Mouse (Mus musculus): Measurements from ENCODE around the gene Nelfa.
"Not testable (repeated sequence)": the region's sequence is repeated elsewhere in the genome, so short reads cannot be mapped to it uniquely, and the experiment has no call there.

The Nelfa gene

DNA sequence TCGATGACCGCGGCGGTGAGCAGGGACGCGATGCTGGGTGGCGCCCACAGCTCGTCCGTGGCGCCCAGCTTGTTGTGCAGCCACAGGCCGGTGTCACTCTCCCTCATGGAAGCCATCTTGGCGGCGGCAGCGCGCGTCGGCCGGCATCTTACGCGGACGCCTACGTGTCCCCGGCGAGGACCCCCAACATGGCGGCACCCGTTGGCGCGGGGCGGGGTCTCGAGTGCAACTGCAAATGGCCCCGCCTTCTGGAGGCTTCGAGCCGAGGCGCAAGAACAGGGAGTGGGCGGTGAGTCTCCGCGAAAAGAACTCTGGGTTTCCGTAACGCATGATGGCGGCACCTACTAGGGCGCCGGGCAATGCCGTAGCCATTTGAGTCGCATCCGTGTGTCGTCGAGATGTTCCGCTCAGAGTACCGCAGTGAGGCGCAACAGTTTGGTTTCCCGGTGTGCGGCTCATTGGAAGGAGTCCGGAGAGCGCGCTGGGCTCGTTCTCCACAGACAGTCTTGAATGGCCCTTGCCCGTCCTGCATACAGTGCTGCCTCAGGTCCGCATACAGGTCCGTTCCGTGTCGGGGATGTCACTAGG, at the start of gene Nelfa:
Nelfa (minus strand) TSS at position 294 of the 588 bp plus-strand sequence.
- peak; percentile 98 for DNase-seq (ENCODE audit: low spot score)

GRCm38 (mm10) chr5:33983309-33984121, 47.3 kb upstream of the Nelfa start, which contains the start of gene Gm1673:
Gm1673 (plus strand) TSS chr5:33983433.
- DNase-seq (ENCODE audit: low spot score): peak; percentile 95

- DNase-seq (ENCODE audit: low spot score): peak; percentile 52
These were observed 46.6 kb upstream of the Nelfa start for GRCm38 (mm10) chr5:33982731-33983259.

DNA sequence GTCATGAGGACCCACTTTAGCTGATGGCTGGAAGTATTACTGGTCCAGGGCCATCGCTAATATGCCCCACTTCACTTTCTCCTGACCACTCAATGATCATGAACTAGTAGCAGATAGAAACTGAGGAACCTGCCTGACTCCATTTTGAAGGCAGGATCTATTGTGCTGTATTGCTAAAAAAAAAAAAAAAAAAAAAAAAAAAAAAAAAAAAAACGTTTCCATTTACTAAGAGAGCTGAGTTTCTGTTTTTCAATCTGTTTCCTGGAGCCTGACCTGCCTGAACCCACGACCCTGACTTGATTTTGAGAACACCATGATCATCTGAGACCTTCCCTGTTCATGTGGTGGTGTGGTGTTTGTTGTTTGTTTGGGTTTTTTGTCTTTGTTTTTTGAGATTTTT, 40.1 kb upstream of the Nelfa start:
- no peak for DNase-seq (ENCODE audit: low spot score)

DNA sequence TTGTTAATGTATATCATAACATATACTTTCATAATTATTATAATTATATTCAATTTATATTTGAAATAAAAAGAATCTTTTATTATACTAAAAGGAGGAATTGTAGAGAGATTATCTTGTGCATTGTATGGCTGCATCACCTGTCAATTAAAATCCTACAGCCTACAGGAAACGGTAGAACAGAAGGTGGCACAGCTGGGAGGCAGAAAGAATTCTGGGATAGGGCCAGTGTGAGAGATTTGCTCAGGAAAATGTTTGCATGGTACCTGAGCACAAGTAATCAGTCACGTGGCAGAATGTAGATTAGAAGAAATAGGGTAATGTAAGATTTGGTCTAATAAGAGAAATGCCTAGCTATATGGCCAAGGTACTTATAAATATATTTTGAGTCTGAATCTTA, 38.5 kb upstream of the Nelfa start:
- DNase-seq (ENCODE audit: low spot score): no peak

DNA sequence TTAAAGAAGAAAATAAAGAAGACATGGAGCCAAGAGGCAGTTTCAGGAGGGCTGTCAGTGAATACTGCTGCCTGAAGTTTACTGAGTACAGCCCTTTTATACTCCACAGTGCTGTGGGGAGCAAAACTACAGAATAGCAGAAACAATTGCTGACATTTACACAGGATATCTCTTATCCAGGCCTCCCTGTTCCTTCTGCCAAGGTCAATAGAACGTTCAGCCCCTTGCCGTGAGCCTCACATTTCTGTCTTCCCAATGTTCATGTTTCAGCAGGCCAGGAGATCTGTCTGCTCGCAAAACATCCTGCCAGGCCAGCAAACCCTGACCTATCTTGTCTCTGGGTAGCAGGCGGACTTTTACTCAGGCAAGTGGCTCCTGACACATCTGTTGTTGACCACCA, 23.2 kb upstream of the Nelfa start:
- DNase-seq (ENCODE audit: low spot score): no peak

DNA sequence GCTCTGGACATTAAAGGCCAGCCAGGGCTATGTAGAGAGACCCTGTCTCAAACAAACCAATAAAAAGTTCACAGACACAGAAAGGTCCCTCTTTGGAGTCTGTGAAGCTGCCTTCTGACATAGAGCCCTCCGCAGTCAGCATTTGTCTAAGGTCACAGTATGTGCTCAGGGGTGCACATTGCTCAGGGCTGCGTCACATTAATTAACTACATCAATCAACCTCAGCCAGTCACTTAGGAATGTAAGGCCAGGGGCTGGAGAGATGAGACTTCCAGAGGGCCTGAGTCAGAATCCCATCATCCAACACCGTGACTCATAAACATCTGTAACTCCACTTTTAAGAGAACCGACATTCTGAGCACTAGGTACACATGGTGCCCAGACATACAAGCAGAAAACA, 19.7 kb upstream of the Nelfa start:
- no peak for DNase-seq (ENCODE audit: low spot score)

- peak; percentile 72 for DNase-seq (ENCODE audit: low spot score)
These were observed 18.1 kb upstream of the Nelfa start for GRCm38 (mm10) chr5:33954354-33954753.

GRCm38 (mm10) chr5:33953471-33954185, 17.4 kb upstream of the Nelfa start:
- DNase-seq (ENCODE audit: low spot score): no peak

GRCm38 (mm10) chr5:33948314-33948713, 12.1 kb upstream of the Nelfa start:
- DNase-seq (ENCODE audit: low spot score): no peak

DNA sequence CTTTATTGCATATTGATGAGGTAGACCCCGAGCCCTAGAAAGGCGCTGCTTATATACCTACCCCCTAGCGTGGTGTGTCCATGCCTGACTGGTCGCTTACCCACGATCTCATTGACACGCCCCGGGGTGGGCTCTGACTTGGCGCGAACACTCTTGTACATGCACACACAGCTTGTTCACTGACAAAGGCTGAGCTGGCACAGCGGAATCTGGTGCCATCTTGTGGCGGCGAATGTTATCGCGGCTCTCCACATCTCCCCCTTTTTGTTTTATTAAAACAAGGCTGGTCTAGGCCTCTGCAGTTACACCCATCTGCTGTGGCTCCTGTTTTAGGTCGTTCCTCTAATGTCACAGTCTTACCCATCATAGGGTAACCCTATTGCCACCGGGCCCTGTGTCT, 10.8 kb upstream of the Nelfa start:
- not testable (repeated sequence) for DNase-seq (ENCODE audit: low spot score)

GRCm38 (mm10) chr5:33938448-33938847, 2.2 kb upstream of the Nelfa start:
- DNase-seq (ENCODE audit: low spot score): no peak

- no peak for DNase-seq (ENCODE audit: low spot score)
These were observed 1.0 kb upstream of the Nelfa start for GRCm38 (mm10) chr5:33937230-33937629.

- DNase-seq (ENCODE audit: low spot score): no peak
These were observed 507 bp downstream of the Nelfa start for GRCm38 (mm10) chr5:33935700-33936111.

GRCm38 (mm10) chr5:33934877-33935276, 1.3 kb downstream of the Nelfa start:
- no peak for DNase-seq (ENCODE audit: low spot score)

DNA sequence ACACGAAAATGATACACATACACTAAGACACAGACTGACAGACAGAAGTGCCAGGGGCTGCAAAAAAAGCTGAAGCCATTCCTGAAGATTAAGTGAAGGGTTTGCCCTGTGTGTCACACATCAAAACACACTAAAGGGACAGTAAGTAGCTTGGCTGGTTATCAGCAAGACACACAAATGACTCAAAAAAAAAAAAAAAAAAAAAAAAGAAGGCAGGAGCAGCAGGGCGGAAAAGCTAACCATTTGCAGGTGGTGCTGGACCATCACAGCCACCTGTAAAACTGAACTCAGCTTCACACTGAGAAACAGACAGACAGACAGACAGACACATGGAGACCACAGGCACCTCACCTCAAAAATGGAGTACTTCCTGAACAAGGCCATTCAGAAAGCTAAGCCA, 2.1 kb downstream of the Nelfa start:
- no peak for DNase-seq (ENCODE audit: low spot score)

DNA sequence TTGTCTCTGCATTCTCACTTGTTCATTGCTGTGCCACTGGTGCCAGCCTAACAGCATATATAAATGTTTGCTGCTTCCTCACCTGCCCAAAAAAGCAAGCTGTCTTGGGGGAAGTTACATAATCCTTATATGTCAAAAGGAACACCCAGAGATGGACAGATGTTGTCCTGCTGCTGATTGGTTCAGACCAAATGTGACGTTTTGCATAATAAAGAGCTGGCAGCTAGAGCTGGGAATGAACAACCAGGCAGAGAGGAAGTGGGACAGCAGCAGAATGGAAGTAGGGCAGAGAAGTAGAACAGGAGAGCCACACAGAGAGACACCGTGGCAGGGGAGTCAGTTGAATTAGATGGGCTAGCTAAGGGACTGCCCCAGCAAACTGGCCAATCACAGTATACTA, 3.8 kb downstream of the Nelfa start:
- DNase-seq (ENCODE audit: low spot score): no peak

- DNase-seq (ENCODE audit: low spot score): no peak
These were observed 10.0 kb downstream of the Nelfa start for GRCm38 (mm10) chr5:33926170-33926569.

GRCm38 (mm10) chr5:33922566-33922965, 13.6 kb downstream of the Nelfa start:
- no peak for DNase-seq (ENCODE audit: low spot score)

DNA sequence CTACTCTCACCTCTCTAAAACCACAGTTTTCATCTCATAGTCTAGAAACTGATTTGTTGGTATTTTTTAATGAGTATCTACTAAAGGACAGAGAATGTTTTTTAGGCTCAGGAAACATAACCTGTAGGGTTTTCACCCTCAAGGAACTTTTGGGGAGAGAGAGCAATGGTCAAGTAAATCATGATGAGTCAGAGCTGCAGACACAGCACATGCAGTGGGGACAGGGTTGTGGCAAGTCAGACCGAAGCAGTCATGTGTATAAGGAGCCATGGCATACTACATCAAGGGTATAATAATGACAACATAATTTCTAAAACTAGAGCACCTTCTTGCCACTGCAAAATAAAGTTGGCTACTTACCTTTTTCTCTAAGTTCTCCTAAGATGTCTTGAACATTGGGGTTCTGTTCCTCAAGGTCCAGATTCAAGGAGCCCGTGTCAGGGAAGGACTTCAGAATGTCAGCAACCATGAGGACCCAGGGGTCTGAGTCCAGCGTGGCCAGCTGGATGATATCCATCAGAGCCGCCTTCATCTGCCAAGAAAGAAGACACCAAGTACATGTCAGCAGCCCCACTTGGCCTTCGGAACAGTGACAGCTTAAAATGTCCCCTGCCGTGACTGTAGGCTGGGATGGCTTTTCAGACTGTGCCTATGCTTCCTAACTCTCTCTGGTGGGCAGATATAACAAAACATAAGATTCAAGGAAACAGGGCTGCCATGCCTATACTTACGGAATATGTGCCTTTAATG, 14.6 kb downstream of the Nelfa start:
- DNase-seq (ENCODE audit: low spot score): no peak

DNA sequence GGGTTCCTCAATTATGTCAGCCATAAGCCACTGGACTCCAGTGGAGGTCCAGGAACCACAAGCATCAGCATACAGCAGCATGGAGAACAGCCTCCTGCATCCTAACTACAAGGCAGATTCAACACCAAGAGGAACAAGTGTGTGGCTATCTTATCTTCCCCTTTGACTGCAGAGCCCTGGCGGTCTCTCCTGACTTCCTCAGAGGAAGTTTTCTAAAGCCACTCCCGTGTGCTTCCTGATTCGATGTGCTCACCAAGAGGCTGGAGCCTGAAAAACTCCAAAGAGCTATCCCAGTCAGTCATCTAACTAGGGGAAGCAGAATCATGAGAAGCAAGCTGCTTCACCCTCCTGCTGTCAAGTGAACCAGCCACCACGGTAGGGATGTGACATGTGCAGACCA, 15.3 kb downstream of the Nelfa start:
- DNase-seq (ENCODE audit: low spot score): no peak

DNA sequence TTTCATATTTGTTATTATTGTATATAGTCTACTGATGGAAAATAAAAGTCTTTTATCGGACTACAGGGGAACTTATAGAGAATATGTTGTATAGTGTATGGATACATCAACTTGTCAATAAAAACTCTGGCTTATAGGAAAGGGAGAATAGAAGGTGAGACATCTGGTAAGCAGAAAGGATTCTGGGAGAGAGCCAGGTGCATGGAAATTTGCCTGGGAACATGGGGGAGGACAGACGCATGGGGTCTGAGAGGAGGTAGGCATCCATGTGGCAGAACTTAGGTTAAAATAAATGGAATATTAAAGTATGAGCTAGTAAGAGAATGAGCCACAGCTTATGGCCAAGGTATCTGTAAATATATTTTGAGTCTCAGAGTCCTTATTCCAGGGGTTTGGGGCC, 16.2 kb downstream of the Nelfa start:
- DNase-seq (ENCODE audit: low spot score): no peak
